In the genomic region with DNA sequence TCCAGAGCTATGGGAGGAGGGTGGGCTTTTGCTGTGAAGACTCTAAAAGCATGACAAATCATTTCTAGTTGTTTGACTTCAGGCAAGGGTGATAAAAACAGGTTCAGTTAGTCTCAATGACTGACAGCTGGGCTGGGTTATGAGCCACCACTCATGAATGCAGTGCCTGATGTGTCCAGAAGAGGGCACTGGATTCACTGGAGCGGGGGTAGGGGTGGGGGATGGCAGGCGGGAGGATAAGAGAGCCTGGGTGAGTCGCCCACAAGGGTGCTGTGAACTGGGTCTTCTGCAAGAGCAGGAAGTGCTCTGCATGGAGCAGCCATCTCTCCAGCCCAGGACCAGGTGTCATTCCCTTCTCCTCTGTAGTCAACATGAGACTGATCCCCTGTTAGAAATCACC, we compare ENCODE assay signal across 9 mouse cellular contexts. TPM values are rescaled to one million over a fixed set of nuclear protein-coding genes. Genes with fewer than 3 reads are reported as not detected.
DNase-seq lines count a peak whose midpoint lies in the region; ATAC-seq and TF ChIP-seq lines count a peak whose summit lies in the region.
"Had no signal": no experiment of that assay in that cellular context is flagged by ENCODE, and none has a peak within 500 bp of the region (broad histone marks: within the 10 kb centered on the region; RNA-seq: fewer than 3 reads in every experiment).

No protein-coding gene starts in this region.

- H3K4me3 ChIP-seq in layer of hippocampus, adult 2 months: no peak overlapping the region
- H3K4me3 ChIP-seq in G1E (ENCODE audit: low read depth, low read length): no peak overlapping the region
- H3K4me3 ChIP-seq in intestine, embryonic 16.5 days (ENCODE audit: low read length): no peak overlapping the region
- H3K4me3 ChIP-seq in midbrain, embryonic 16.5 days (ENCODE audit: low read depth, low read length): no peak overlapping the region
- H3K4me3 ChIP-seq: heart, embryonic 13.5 days had no signal

- H3K36me3 ChIP-seq in G1E (replicated peaks): peaks cover 49% of the 10 kb centered on the region
- 0 out of 2 replicates have a peak, but pooled peaks cover 3% of the 10 kb centered on the region for H3K36me3 ChIP-seq in intestine, embryonic 16.5 days (ENCODE audit: control insufficient read depth, insufficient read depth, low read length)
- peaks cover 5% of the 10 kb centered on the region; the same call in 1 of the 2 replicates for H3K36me3 ChIP-seq in midbrain, embryonic 16.5 days (ENCODE audit: control insufficient read depth, insufficient read depth, low read length)

- peaks cover 6% of the 10 kb centered on the region; the same call in 1 of the 2 replicates for H3K4me1 ChIP-seq in G1E (ENCODE audit: insufficient read depth, low read depth, low read length)
- peaks cover 4% of the 10 kb centered on the region for H3K4me1 ChIP-seq in intestine, embryonic 16.5 days (ENCODE audit: control insufficient read depth, insufficient read depth, low read length)
- H3K4me1 ChIP-seq in midbrain, embryonic 16.5 days (ENCODE audit: control insufficient read depth, insufficient read depth, low read length): no peaks in the 10 kb centered on the region

- ATAC-seq in G1E (ENCODE audit: extremely low read depth, insufficient number of reproducible peaks, low FRiP score, poor library complexity, severe bottlenecking): peak; percentile 15; the same call in 1 of the 2 replicates
- peak; percentile 32 for ATAC-seq in intestine, embryonic 16.5 days
- ATAC-seq in midbrain, embryonic 16.5 days: peak; percentile 23; the same call in 1 of the 2 replicates

- no peak overlapping the region for H3K27ac ChIP-seq in layer of hippocampus, adult 2 months
- H3K27ac ChIP-seq in intestine, embryonic 16.5 days (ENCODE audit: low read length): no peak overlapping the region
- H3K27ac ChIP-seq in midbrain, embryonic 16.5 days (ENCODE audit: low read length): no peak overlapping the region
- H3K27ac ChIP-seq: heart, embryonic 13.5 days had no signal

- H3K4me2 ChIP-seq in intestine, embryonic 16.5 days (ENCODE audit: low read depth, low read length): no peak overlapping the region
- no peak overlapping the region for H3K4me2 ChIP-seq in midbrain, embryonic 16.5 days (ENCODE audit: low read length)
- H3K4me2 ChIP-seq: heart, embryonic 13.5 days had no signal

- H3K9ac ChIP-seq in intestine, embryonic 16.5 days (ENCODE audit: low read depth, low read length): no peak overlapping the region
- no peak overlapping the region for H3K9ac ChIP-seq in midbrain, embryonic 16.5 days (ENCODE audit: low read depth, low read length)
- H3K9ac ChIP-seq: heart, embryonic 13.5 days had no signal

- H3K27me3 ChIP-seq in G1E (ENCODE audit: insufficient read depth, low read length): no peaks in the 10 kb centered on the region
- no peaks in the 10 kb centered on the region for H3K27me3 ChIP-seq in intestine, embryonic 16.5 days (replicated peaks; ENCODE audit: control insufficient read depth, insufficient read depth, low read length)
- no peaks in the 10 kb centered on the region for H3K27me3 ChIP-seq in midbrain, embryonic 16.5 days (ENCODE audit: control insufficient read depth, insufficient read depth, low read depth, low read length)
- H3K27me3 ChIP-seq: heart, embryonic 13.5 days had no signal

- TF ChIP-seq CTCF in layer of hippocampus, adult 2 months (conservative IDR thresholded peaks at IDR 0.05): peak; percentile 77
- TF ChIP-seq CTCF in G1E (IDR thresholded peaks at IDR 0.05; ENCODE audit: low read depth, low read length): peak; percentile 71

- 14% methylated on average over 3 of the region's 3 CpGs for WGBS in intestine, embryonic 16.5 days
- WGBS in midbrain, embryonic 16.5 days: 3% methylated on average over 3 of the region's 3 CpGs

- H3K9me3 ChIP-seq in G1E (replicated peaks): no peaks in the 10 kb centered on the region
- no peaks in the 10 kb centered on the region for H3K9me3 ChIP-seq in intestine, embryonic 16.5 days (ENCODE audit: control insufficient read depth, low read length)
- H3K9me3 ChIP-seq in midbrain, embryonic 16.5 days (replicated peaks; ENCODE audit: control insufficient read depth, low read length, poor library complexity, severe bottlenecking): no peaks in the 10 kb centered on the region
- H3K9me3 ChIP-seq: heart, embryonic 13.5 days had no signal

- DNase-seq in layer of hippocampus, adult 2 months (ENCODE audit: low spot score in 2 of 2): no peak
- DNase-seq in layer of hippocampus, postnatal 25 days (ENCODE audit: extremely low spot score in 1 of 2, low spot score in 1 of 2): no peak
- peak; percentile 42 for DNase-seq in G1E (ENCODE audit: low spot score)
- peak; percentile 46 for DNase-seq in c-Kit-positive CD71-positive TER-119-positive erythroid progenitor cells, embryonic 14.5 days (ENCODE audit: low spot score)
- DNase-seq in frontal cortex, postnatal 10 days (ENCODE audit: low spot score in 2 of 2): no peak
- no peak for DNase-seq in cerebellum, adult 8-10 months

RNA-seq across cellular contexts. Expression of gene Stat1, which starts 50.8 kb away (rescaled TPM):
- total RNA-seq in layer of hippocampus, adult 2 months (2021): 10 to 100 TPM; 22.0 to 23.4 TPM
- total RNA-seq in layer of hippocampus, postnatal 25 days (2021): 10 to 100 TPM; 17.4 to 19.9 TPM
- 63.7 and 66.1 TPM in 2 replicates for total RNA-seq in G1E (2014; fragmentation: Nextera tagmentation)
- 72.5 and 77.0 TPM in 2 replicates for total RNA-seq in G1E (2017)
- 6.8 and 10.2 TPM in 2 replicates for polyA plus RNA-seq in G1E (2012)
- polyA plus RNA-seq in intestine, embryonic 16.5 days (2015; fragmentation: Nextera tagmentation; extraction: Ambion mirVana): 30.3 and 33.4 TPM in 2 replicates
- 11.2 and 11.6 TPM in 2 replicates for polyA plus RNA-seq in midbrain, embryonic 16.5 days (2015; fragmentation: Nextera tagmentation; extraction: Ambion mirVana)

Comparison
In these comparisons a context has a peak if more than half of its experiments do, and no peak if none do; other contexts are left out.
1. DNase-seq: peak in G1E (single experiment) and c-Kit-positive CD71-positive TER-119-positive erythroid progenitor cells, embryonic 14.5 days (single experiment); none in layer of hippocampus, adult 2 months (0 of 2), layer of hippocampus, postnatal 25 days (0 of 2), frontal cortex, postnatal 10 days (0 of 2) and cerebellum, adult 8-10 months (single experiment).
2. Peak in every context shown above with its lines, with median percentiles within 50 percentile points of each other: ATAC-seq.